Mouse (Mus musculus) ES-E14 (cell line): ENCODE measurements at regions not wholly inside any gene's neighbourhood (a gene's known extent, or its start where the extent isn't known, plus 50 kb on each side); places are given as distances from the start of the nearest gene placed in this dataset.

Experiments
- CHD2 ChIP-seq: IDR thresholded peaks from 2 replicates; pipeline ENCODE4 v1.6.1; 2014; ENCODE audit warnings: mild to moderate bottlenecking, low read depth, low read length, inconsistent platforms
- HCFC1 ChIP-seq: IDR thresholded peaks from 2 replicates; pipeline ENCODE4 v1.6.1; 2012; ENCODE audit warnings: low read length, inconsistent platforms, borderline replicate concordance; ENCODE audit not compliant: insufficient read depth
- MAFK ChIP-seq: IDR thresholded peaks from 2 replicates; pipeline ENCODE4 v1.6.1; 2014; ENCODE audit warnings: mild to moderate bottlenecking, low read depth, low read length, inconsistent platforms; ENCODE audit not compliant: insufficient read depth
- ZC3H11A ChIP-seq: IDR thresholded peaks from 2 replicates; pipeline ENCODE4 v1.6.1; 2012; ENCODE audit warnings: low read depth, mild to moderate bottlenecking, inconsistent platforms, low read length, borderline replicate concordance
- ZNF384 ChIP-seq: IDR thresholded peaks from 2 replicates; pipeline ENCODE4 v1.6.1; 2012; ENCODE audit warnings: low read depth, low read length, inconsistent platforms

GRCm38 (mm10) chr13:83112741-83113140 lies 391.1 kb upstream of the Mef2c start:
- TF ChIP-seq CHD2 (no peak), HCFC1 (no peak), ZC3H11A (no peak), MAFK (no peak), ZNF384 (no peak)
